Comparison of ENCODE assay signal across 15 mouse cellular contexts in genomic region chr16:22655223-22655622, GRCm38 (mm10). TPM values are rescaled to one million over a fixed set of nuclear protein-coding genes. Genes with fewer than 3 reads are reported as not detected.
DNase-seq lines count a peak whose midpoint lies in the region; ATAC-seq lines count a peak whose summit lies in the region.
"Had no signal": no experiment of that assay in that cellular context is flagged by ENCODE, and none has a peak within 500 bp of the region (broad histone marks: within the 10 kb centered on the region; RNA-seq: fewer than 3 reads in every experiment).

No protein-coding gene starts in this region.

- H3K36me3 ChIP-seq in liver, embryonic 13.5 days: no peaks in the 10 kb centered on the region
- H3K36me3 ChIP-seq in liver, embryonic 15.5 days (replicated peaks): no peaks in the 10 kb centered on the region
- H3K36me3 ChIP-seq in forebrain, embryonic 10.5 days (replicated peaks): no peaks in the 10 kb centered on the region
- H3K36me3 ChIP-seq: embryonic facial prominence, embryonic 15.5 days had no signal

- no peak overlapping the region for H3K4me2 ChIP-seq in liver, embryonic 13.5 days
- peak overlapping the region; percentile 59; the same call in 1 of the 2 replicates for H3K4me2 ChIP-seq in liver, embryonic 15.5 days
- H3K4me2 ChIP-seq: embryonic facial prominence, embryonic 15.5 days had no signal

- H3K9me3 ChIP-seq in liver, embryonic 13.5 days (replicated peaks): no peaks in the 10 kb centered on the region
- no peaks in the 10 kb centered on the region for H3K9me3 ChIP-seq in liver, embryonic 15.5 days (replicated peaks)
- H3K9me3 ChIP-seq in forebrain, embryonic 10.5 days: no peaks in the 10 kb centered on the region
- H3K9me3 ChIP-seq: embryonic facial prominence, embryonic 15.5 days; forebrain, embryonic 13.5 days had no signal

- H3K4me1 ChIP-seq in liver, embryonic 13.5 days (replicated peaks): peaks cover 7% of the 10 kb centered on the region
- peaks cover 5% of the 10 kb centered on the region; the same call in 1 of the 2 replicates for H3K4me1 ChIP-seq in liver, embryonic 15.5 days (replicated peaks)
- peaks cover 19% of the 10 kb centered on the region for H3K4me1 ChIP-seq in forebrain, embryonic 10.5 days

- no peak overlapping the region for H3K9ac ChIP-seq in liver, embryonic 13.5 days
- no peak overlapping the region for H3K9ac ChIP-seq in liver, embryonic 15.5 days
- H3K9ac ChIP-seq: embryonic facial prominence, embryonic 15.5 days; forebrain, embryonic 13.5 days had no signal

- no peak overlapping the region for H3K4me3 ChIP-seq in liver, embryonic 13.5 days (replicated peaks)
- H3K4me3 ChIP-seq in liver, embryonic 15.5 days (replicated peaks): 0 out of 2 replicates have a peak overlapping the region, but pooled peaks have one; percentile 44
- H3K4me3 ChIP-seq in forebrain, embryonic 10.5 days: no peak overlapping the region
- H3K4me3 ChIP-seq: embryonic facial prominence, embryonic 15.5 days had no signal

- ATAC-seq in liver, embryonic 13.5 days (ENCODE audit: low read depth): no peak
- ATAC-seq in liver, embryonic 15.5 days (ENCODE audit: insufficient read depth): no peak
- ATAC-seq: forebrain, embryonic 13.5 days; hindbrain, embryonic 16.5 days had no signal

- H3K27me3 ChIP-seq in liver, embryonic 13.5 days: peaks cover 36% of the 10 kb centered on the region
- peaks cover 31% of the 10 kb centered on the region for H3K27me3 ChIP-seq in liver, embryonic 15.5 days
- H3K27me3 ChIP-seq in forebrain, embryonic 10.5 days (ENCODE audit: poor library complexity, severe bottlenecking): peaks cover 60% of the 10 kb centered on the region

- peak; percentile 33 for DNase-seq in cerebellum, adult 11-12 months
- DNase-seq in cerebellum, postnatal 10 days: no peak
- DNase-seq in liver, embryonic 13.5 days: no peak
- DNase-seq in liver: no peak
- peak; percentile 43 for DNase-seq in thymus, postnatal 25 days
- no peak for DNase-seq in yolk sac, embryonic 10.5 days (ENCODE audit: low spot score)
- no peak for DNase-seq in forebrain, embryonic 10.5 days (ENCODE audit: extremely low spot score, low spot score)
- DNase-seq: gastrocnemius, adult 2 months; heart, postnatal 10 days; kidney, adult 2 months; right cerebral cortex, postnatal 25 days had no signal

- WGBS in liver, embryonic 13.5 days (ENCODE audit: insufficient replicate concordance): 45% methylated on average over 5 of the region's 5 CpGs
- 33% methylated on average over 5 of the region's 5 CpGs for WGBS in liver, embryonic 15.5 days (ENCODE audit: insufficient replicate concordance)
- 68% methylated on average over 5 of the region's 5 CpGs for WGBS in forebrain, embryonic 10.5 days

- peak overlapping the region; percentile 56; the same call in 1 of the 2 replicates for H3K27ac ChIP-seq in liver, embryonic 13.5 days
- 0 out of 2 replicates have a peak overlapping the region, but pooled peaks have one; percentile 42 for H3K27ac ChIP-seq in liver, embryonic 15.5 days (replicated peaks)
- H3K27ac ChIP-seq in forebrain, embryonic 10.5 days: no peak overlapping the region
- H3K27ac ChIP-seq: embryonic facial prominence, embryonic 15.5 days; forebrain, embryonic 13.5 days had no signal

RNA-seq across cellular contexts. Expression of gene Dgkg, which starts 1.8 kb away (rescaled TPM):
- 0.75 and 0.81 TPM in 2 replicates for polyA plus RNA-seq in liver, embryonic 13.5 days (2015; fragmentation: Nextera tagmentation; extraction: Ambion mirVana)
- 1.3 and 1.4 TPM in 2 replicates for polyA plus RNA-seq in liver, embryonic 15.5 days (2015; fragmentation: Nextera tagmentation; extraction: Ambion mirVana)
- 0.07 and 0.15 TPM in 2 replicates for polyA plus RNA-seq in forebrain, embryonic 10.5 days (2016; fragmentation: Nextera tagmentation; extraction: Ambion mirVana)

Comparison
In these comparisons a context has a peak if more than half of its experiments do, and no peak if none do; other contexts are left out.
1. DNase-seq: peak in cerebellum, adult 11-12 months (single experiment) and thymus, postnatal 25 days (single experiment); none in cerebellum, postnatal 10 days (0 of 2), liver, embryonic 13.5 days (single experiment), liver (single experiment), yolk sac, embryonic 10.5 days (single experiment) and forebrain, embryonic 10.5 days (single experiment).